Mouse (Mus musculus): ENCODE data around the gene Eml4. TPM values are rescaled to one million over a fixed set of nuclear protein-coding genes. Genes with fewer than 3 reads are reported as not detected.

Eml4 gene
- polyA plus RNA-seq, 1 experiment, result 13.0 TPM

- no peak for TF ChIP-seq CTCF (IDR thresholded peaks at IDR 0.05; ENCODE audit: borderline replicate concordance, control insufficient read depth, extremely low read depth, insufficient read depth, low read length, poor library complexity)
- no peak for TF ChIP-seq POLR2A (IDR thresholded peaks at IDR 0.05; ENCODE audit: control insufficient read depth, extremely low read depth, insufficient read depth, low read length, poor library complexity)
- Histone ChIP-seq H3K27me3 (ENCODE audit: control insufficient read depth, insufficient read depth, low read length) (no peaks in the 10 kb centered on the region), H3K36me3 (ENCODE audit: control insufficient read depth, insufficient read depth, low read length) (no peaks in the 10 kb centered on the region), H3K27ac (ENCODE audit: control insufficient read depth, insufficient read depth, low read length) (no peak overlapping the region), H3K4me1 (replicated peaks; ENCODE audit: control insufficient read depth, insufficient read depth, low read length) (no peaks in the 10 kb centered on the region; the same call in 1 of the 2 replicates), H3K4me3 (ENCODE audit: control insufficient read depth, insufficient read depth, low read length) (no peak overlapping the region)
- DNase-seq, result no peak
- 94% methylated on average over 10 of the region's 10 CpGs for WGBS
Observed at GRCm38 (mm10) chr17:83377755-83378443, 27.2 kb downstream of the Eml4 start.

DNA sequence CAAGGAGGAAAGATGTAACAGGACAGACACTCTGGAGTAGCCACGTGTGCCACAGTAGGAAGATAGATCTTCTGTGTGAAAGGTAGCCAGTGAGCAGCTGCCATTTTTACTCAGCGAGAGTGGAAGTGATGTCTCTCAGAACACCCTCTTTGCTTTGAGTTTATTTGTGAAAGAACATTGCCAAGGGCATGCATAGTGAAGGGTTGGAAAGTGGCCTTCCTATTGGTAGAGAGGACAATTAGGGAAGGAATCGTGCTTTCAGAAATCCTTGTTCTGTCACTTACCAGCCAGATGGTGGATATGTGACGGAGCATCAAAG lies 27.7 kb downstream of the Eml4 start:
- TF ChIP-seq CTCF (IDR thresholded peaks at IDR 0.05; ENCODE audit: borderline replicate concordance, control insufficient read depth, extremely low read depth, insufficient read depth, low read length, poor library complexity) (no peak), POLR2A (IDR thresholded peaks at IDR 0.05; ENCODE audit: control insufficient read depth, extremely low read depth, insufficient read depth, low read length, poor library complexity) (no peak)
- 69% methylated on average over 4 of the region's 4 CpGs for WGBS

GRCm38 (mm10) chr17:83379366-83379765 lies 28.6 kb downstream of the Eml4 start:
- WGBS, result 92% methylated on average over 2 of the region's 2 CpGs
- Histone ChIP-seq H3K4me1 (replicated peaks; ENCODE audit: control insufficient read depth, insufficient read depth, low read length) (no peaks in the 10 kb centered on the region; the same call in 1 of the 2 replicates), H3K27me3 (ENCODE audit: control insufficient read depth, insufficient read depth, low read length) (no peaks in the 10 kb centered on the region), H3K27ac (ENCODE audit: control insufficient read depth, insufficient read depth, low read length) (no peak overlapping the region), H3K36me3 (ENCODE audit: control insufficient read depth, insufficient read depth, low read length) (no peaks in the 10 kb centered on the region), H3K4me3 (ENCODE audit: control insufficient read depth, insufficient read depth, low read length) (no peak overlapping the region)
- no peak for TF ChIP-seq POLR2A (IDR thresholded peaks at IDR 0.05; ENCODE audit: control insufficient read depth, extremely low read depth, insufficient read depth, low read length, poor library complexity)
- TF ChIP-seq CTCF (IDR thresholded peaks at IDR 0.05; ENCODE audit: borderline replicate concordance, control insufficient read depth, extremely low read depth, insufficient read depth, low read length, poor library complexity), result no peak
- DNase-seq, result no peak

More for the DNA sequence above, 27.7 kb downstream of the Eml4 start:
- no peaks in the 10 kb centered on the region for H3K36me3 ChIP-seq (ENCODE audit: control insufficient read depth, insufficient read depth, low read length)
- H3K4me3 ChIP-seq (ENCODE audit: control insufficient read depth, insufficient read depth, low read length), result no peak overlapping the region
- no peaks in the 10 kb centered on the region; the same call in 1 of the 2 replicates for H3K4me1 ChIP-seq (replicated peaks; ENCODE audit: control insufficient read depth, insufficient read depth, low read length)
- no peak for DNase-seq
- no peaks in the 10 kb centered on the region for H3K27me3 ChIP-seq (ENCODE audit: control insufficient read depth, insufficient read depth, low read length)
- H3K27ac ChIP-seq (ENCODE audit: control insufficient read depth, insufficient read depth, low read length), result no peak overlapping the region

DNA sequence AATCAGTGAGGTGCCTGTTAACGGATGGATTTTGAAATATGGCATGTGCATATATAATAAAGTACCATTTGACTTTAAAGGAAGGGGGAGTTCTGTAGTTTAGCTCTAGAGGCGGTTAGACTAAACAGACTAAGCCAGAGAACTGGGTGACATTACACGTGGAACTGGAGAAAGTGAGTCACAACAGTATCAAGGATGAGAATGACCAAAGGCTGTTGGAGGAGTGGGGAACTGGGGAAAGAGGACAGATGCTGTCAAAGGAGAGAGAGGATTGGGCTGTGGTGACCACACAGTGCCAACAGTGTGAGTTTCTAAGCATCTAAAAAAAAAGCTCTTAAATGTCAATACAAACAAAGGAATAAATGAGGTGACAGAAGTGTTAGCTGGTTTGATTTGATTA lies 29.1 kb downstream of the Eml4 start:
- DNase-seq, result no peak
- Histone ChIP-seq H3K4me3 (ENCODE audit: control insufficient read depth, insufficient read depth, low read length) (no peak overlapping the region), H3K4me1 (replicated peaks; ENCODE audit: control insufficient read depth, insufficient read depth, low read length) (no peaks in the 10 kb centered on the region; the same call in 1 of the 2 replicates), H3K36me3 (ENCODE audit: control insufficient read depth, insufficient read depth, low read length) (no peaks in the 10 kb centered on the region), H3K27ac (ENCODE audit: control insufficient read depth, insufficient read depth, low read length) (no peak overlapping the region), H3K27me3 (ENCODE audit: control insufficient read depth, insufficient read depth, low read length) (no peaks in the 10 kb centered on the region)
- no peak for TF ChIP-seq POLR2A (IDR thresholded peaks at IDR 0.05; ENCODE audit: control insufficient read depth, extremely low read depth, insufficient read depth, low read length, poor library complexity)
- no peak for TF ChIP-seq CTCF (IDR thresholded peaks at IDR 0.05; ENCODE audit: borderline replicate concordance, control insufficient read depth, extremely low read depth, insufficient read depth, low read length, poor library complexity)
- WGBS, result 94% methylated on average over 3 of the region's 3 CpGs

DNA sequence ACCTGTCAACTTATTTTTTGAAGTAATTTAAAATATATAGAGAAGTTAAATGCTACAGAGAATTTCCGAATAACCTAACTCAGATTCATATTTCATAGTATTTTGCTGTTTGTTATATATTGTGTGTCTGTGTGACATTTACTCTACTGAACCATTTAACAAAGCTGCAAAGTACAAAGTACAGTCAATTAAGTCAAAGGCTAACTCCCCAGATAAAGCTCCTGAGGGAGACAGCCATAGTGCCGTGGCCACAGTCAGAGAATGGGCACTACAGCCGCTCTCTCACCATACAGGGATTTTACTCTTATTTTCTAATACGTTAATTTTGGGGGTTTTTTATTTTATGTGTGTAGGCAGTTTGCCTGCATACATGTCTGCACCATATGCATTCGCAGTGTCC lies 32.0 kb downstream of the Eml4 start:
- no peak overlapping the region for H3K4me3 ChIP-seq (ENCODE audit: control insufficient read depth, insufficient read depth, low read length)
- no peaks in the 10 kb centered on the region for H3K36me3 ChIP-seq (ENCODE audit: control insufficient read depth, insufficient read depth, low read length)
- H3K4me1 ChIP-seq (replicated peaks; ENCODE audit: control insufficient read depth, insufficient read depth, low read length), result no peaks in the 10 kb centered on the region; the same call in 1 of the 2 replicates
- no peak overlapping the region for H3K27ac ChIP-seq (ENCODE audit: control insufficient read depth, insufficient read depth, low read length)
- DNase-seq, result no peak
- H3K27me3 ChIP-seq (ENCODE audit: control insufficient read depth, insufficient read depth, low read length), result no peaks in the 10 kb centered on the region
- TF ChIP-seq POLR2A (IDR thresholded peaks at IDR 0.05; ENCODE audit: control insufficient read depth, extremely low read depth, insufficient read depth, low read length, poor library complexity) (no peak), CTCF (IDR thresholded peaks at IDR 0.05; ENCODE audit: borderline replicate concordance, control insufficient read depth, extremely low read depth, insufficient read depth, low read length, poor library complexity) (no peak)
- WGBS, result 97% methylated on average over 5 of the region's 5 CpGs

DNA sequence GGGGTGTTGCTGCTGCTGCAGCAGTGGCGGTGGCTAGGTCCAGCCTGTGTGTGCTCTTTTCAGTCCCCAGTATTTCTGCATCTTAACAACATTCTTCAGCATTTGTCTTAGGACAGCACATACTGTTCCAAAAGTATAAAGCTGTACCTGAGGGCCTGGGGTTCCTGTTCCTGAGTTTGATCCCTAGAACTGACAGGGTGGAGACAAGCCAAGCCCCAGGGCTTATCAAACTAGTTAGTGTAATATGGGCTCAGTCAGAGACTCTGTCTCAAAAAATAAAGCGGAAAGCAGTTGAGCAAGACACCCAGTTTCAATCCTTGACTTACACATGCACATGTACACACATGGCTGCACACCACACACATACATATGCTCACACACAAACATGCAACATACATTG lies 34.2 kb downstream of the Eml4 start:
- no peak for DNase-seq
- H3K4me1 ChIP-seq (replicated peaks; ENCODE audit: control insufficient read depth, insufficient read depth, low read length), result no peaks in the 10 kb centered on the region; the same call in 1 of the 2 replicates
- H3K27me3 ChIP-seq (ENCODE audit: control insufficient read depth, insufficient read depth, low read length), result no peaks in the 10 kb centered on the region
- no peaks in the 10 kb centered on the region for H3K36me3 ChIP-seq (ENCODE audit: control insufficient read depth, insufficient read depth, low read length)
- no peak overlapping the region for H3K27ac ChIP-seq (ENCODE audit: control insufficient read depth, insufficient read depth, low read length)
- 98% methylated on average over 2 of the region's 2 CpGs for WGBS
- TF ChIP-seq POLR2A (IDR thresholded peaks at IDR 0.05; ENCODE audit: control insufficient read depth, extremely low read depth, insufficient read depth, low read length, poor library complexity) (no peak), CTCF (IDR thresholded peaks at IDR 0.05; ENCODE audit: borderline replicate concordance, control insufficient read depth, extremely low read depth, insufficient read depth, low read length, poor library complexity) (no peak)
- no peak overlapping the region for H3K4me3 ChIP-seq (ENCODE audit: control insufficient read depth, insufficient read depth, low read length)
